Mouse (Mus musculus) lung, adult 2 months (tissue): ENCODE data around the gene Hoxa10.

Experiments used
- CTCF ChIP-seq: fragments of 200-500 bp; IDR thresholded peaks from 2 replicates; pipeline ENCODE4 v1.5.1; 2011; ENCODE audit warnings: mild to moderate bottlenecking, low read length, control low read depth; ENCODE audit not compliant: insufficient read depth
- POLR2A ChIP-seq: fragments of 200-500 bp; IDR thresholded peaks from 2 replicates; pipeline ENCODE4 v1.6.1; 2011; ENCODE audit warnings: low read depth, mild to moderate bottlenecking, control low read depth, low read length, borderline replicate concordance; ENCODE audit errors: extremely low read depth

DNA sequence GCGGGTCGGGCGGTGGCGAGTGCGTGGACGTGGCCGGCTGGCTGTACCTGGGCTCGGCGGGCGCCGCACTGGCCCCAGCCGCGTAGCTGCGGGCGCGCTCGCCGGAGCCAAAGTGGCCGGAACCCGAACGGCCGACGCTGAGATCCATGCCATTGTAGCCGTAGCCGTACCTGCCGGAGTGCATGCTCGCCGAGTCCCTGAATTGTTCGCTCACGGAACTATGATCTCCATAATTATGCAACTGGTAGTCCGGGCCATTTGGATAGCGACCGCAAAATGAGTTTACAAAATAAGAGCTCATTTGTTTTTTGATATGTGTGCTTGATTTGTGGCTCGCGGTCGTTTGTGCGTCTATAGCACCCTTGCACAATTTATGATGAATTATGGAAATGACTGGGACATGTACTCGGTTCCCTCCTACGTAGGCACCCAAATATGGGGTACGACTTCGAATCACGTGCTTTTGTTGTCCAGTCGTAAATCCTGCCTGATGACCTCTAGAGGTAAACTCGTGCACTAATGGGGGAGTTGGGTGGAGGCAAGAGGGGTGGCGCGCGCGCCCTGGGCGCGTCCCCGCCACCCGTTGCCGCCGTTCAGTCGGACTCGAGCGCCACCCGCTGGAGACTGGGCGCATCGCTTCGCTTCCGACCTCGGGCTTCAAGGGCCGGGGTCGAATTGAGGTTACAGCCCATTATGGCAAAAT, 36.5 kb downstream of the Hoxa10 start, which contains the start of gene Hoxa5:
- TF ChIP-seq POLR2A (0 out of 2 replicates have a peak, but pooled peaks have one; percentile 40), CTCF (peak; percentile 66)
